Mouse (Mus musculus) heart, postnatal 36 days (tissue): ENCODE data around the gene Rps3. TPM values are rescaled to one million over a fixed set of nuclear protein-coding genes. Genes with fewer than 3 reads are reported as not detected.

Experiments
- DNase-seq, 2 experiments: peaks; one replicate each; pipeline ENCODE4 v3.0.0; 2021 to 2022
- intact Hi-C: fragments of 180-260 bp; cut with DNase I; formaldehyde crosslinking; loops from one replicate; pipeline ENCODE4 v1.15.1; 2025
- total RNA-seq, 2 experiments: library from RNA; stranded (reverse); gene quantifications; 2 replicates each; pipeline ENCODE4 v1.2.3; 2021

Gene Rps3
- total RNA-seq, 2 experiments from 2014 or later = 324 to 333 TPM

GRCm38 (mm10) chr7:99482637-99483036 is 901 bp downstream of the Rps3 start:
- no peak for DNase-seq
- intact Hi-C loops = loop anchor here (5.0 to 10.0 kb wide), 2 partner anchors 380 to 492 kb away; partner anchors contain the start of gene Spcs2

GRCm38 (mm10) chr7:99477235-99477634 is 6.3 kb downstream of the Rps3 start:
- intact Hi-C loops = no loop called here
- no peak for DNase-seq

GRCm38 (mm10) chr7:99476558-99477114 is 6.9 kb downstream of the Rps3 start:
- intact Hi-C loops = no loop called here
- no peak for DNase-seq

GRCm38 (mm10) chr7:99475562-99475911 is 8.0 kb downstream of the Rps3 start:
- DNase-seq = no peak
- intact Hi-C loops = no loop called here

GRCm38 (mm10) chr7:99474836-99475561 is 8.5 kb downstream of the Rps3 start:
- intact Hi-C loops = no loop called here
- no peak for DNase-seq

GRCm38 (mm10) chr7:99473638-99474407 is 9.7 kb downstream of the Rps3 start:
- DNase-seq = no peak
- intact Hi-C loops = no loop called here

- intact Hi-C loops = no loop called here
- no peak for DNase-seq
Measured at GRCm38 (mm10) chr7:99471578-99471977, 12.0 kb downstream of the Rps3 start.

GRCm38 (mm10) chr7:99469680-99470405 is 13.7 kb downstream of the Rps3 start:
- peak in 1 of 2 experiments; percentile 17 for DNase-seq
- intact Hi-C loops = no loop called here

GRCm38 (mm10) chr7:99468283-99469132 is 15.0 kb downstream of the Rps3 start:
- intact Hi-C loops = no loop called here
- DNase-seq = peak; percentile 61 to 71

- intact Hi-C loops = no loop called here
- peak; percentile 30 to 33 for DNase-seq
Measured at GRCm38 (mm10) chr7:99467916-99468282, 15.6 kb downstream of the Rps3 start.

GRCm38 (mm10) chr7:99465811-99466210 is 17.7 kb downstream of the Rps3 start, which contains the start of gene Klhl35:
Klhl35 (plus strand) TSS chr7:99466004.
- no peak for DNase-seq
- intact Hi-C loops = no loop called here

GRCm38 (mm10) chr7:99463120-99463519 is 20.4 kb downstream of the Rps3 start:
- intact Hi-C loops = no loop called here

GRCm38 (mm10) chr7:99459888-99460652 is 23.5 kb downstream of the Rps3 start:
- DNase-seq = no peak
- intact Hi-C loops = no loop called here

More at GRCm38 (mm10) chr7:99463120-99463519, 20.4 kb downstream of the Rps3 start:
- DNase-seq = no peak

- no peak for DNase-seq
- intact Hi-C loops = no loop called here
Measured at GRCm38 (mm10) chr7:99458849-99459248, 24.7 kb downstream of the Rps3 start.

- no peak for DNase-seq
- intact Hi-C loops = loop anchor here (5.0 kb wide), 1 partner anchor 207 kb away; no protein-coding TSS in a partner anchor
Measured at GRCm38 (mm10) chr7:99454044-99454443, 29.5 kb downstream of the Rps3 start.

- intact Hi-C loops = loop anchor here (5.0 kb wide), 1 partner anchor 206 kb away; no protein-coding TSS in a partner anchor
- DNase-seq = no peak
Measured at GRCm38 (mm10) chr7:99452859-99453258, 30.7 kb downstream of the Rps3 start.

GRCm38 (mm10) chr7:99450703-99451102 is 32.8 kb downstream of the Rps3 start:
- peak; percentile 67 to 77 for DNase-seq

GRCm38 (mm10) chr7:99449751-99450150 is 33.8 kb downstream of the Rps3 start:
- intact Hi-C loops = loop anchor here (1.0 to 5.0 kb wide), 3 partner anchors 74 to 202 kb away; no protein-coding TSS in a partner anchor
- no peak for DNase-seq

More at GRCm38 (mm10) chr7:99450703-99451102, 32.8 kb downstream of the Rps3 start:
- intact Hi-C loops = loop anchor here (1.0 to 5.0 kb wide), 3 partner anchors 75 to 203 kb away; no protein-coding TSS in a partner anchor

- DNase-seq = no peak
- intact Hi-C loops = no loop called here
Measured at GRCm38 (mm10) chr7:99449063-99449462, 34.5 kb downstream of the Rps3 start.
